Mouse (Mus musculus) gastrocnemius, adult 2 months (tissue): ENCODE results near the gene Sh3gl2. TPM values are rescaled to one million over a fixed set of nuclear protein-coding genes. Genes with fewer than 3 reads are reported as not detected.

Experiments
- DNase-seq: peaks from one replicate; pipeline ENCODE4 v3.0.0; 2022
- H3K27ac ChIP-seq: fragments of 200-600 bp; 2 replicates; pipeline ENCODE4 v1.8.1; 2022; ENCODE audit warnings: mild to moderate bottlenecking
- H3K4me3 ChIP-seq: fragments of 200-600 bp; 2 replicates; pipeline ENCODE4 v1.8.1; 2022; ENCODE audit warnings: mild to moderate bottlenecking, moderate library complexity
- CTCF ChIP-seq: fragments of 200-600 bp; IDR thresholded peaks from 2 replicates; pipeline ENCODE4 v1.8.1; 2022; ENCODE audit warnings: antibody characterized with exemption, mild to moderate bottlenecking, moderate library complexity
- intact Hi-C: fragments of 180-260 bp; cut with DNase I; formaldehyde crosslinking; loops from one replicate; pipeline ENCODE4 v1.15.1; 2025
- total RNA-seq, 2 experiments: library from RNA; stranded (reverse); gene quantifications; 2 replicates each; pipeline ENCODE4 v1.2.3; 2021

The Sh3gl2 gene
- total RNA-seq, 2 experiments from 2014 or later = 0.61 to 0.79 TPM

- Histone ChIP-seq H3K4me3 (no peak overlapping the region), H3K27ac (no peak overlapping the region)
- TF ChIP-seq CTCF = no peak
- DNase-seq = no peak
- intact Hi-C loops = no loop called here
Measured at GRCm38 (mm10) chr4:85362661-85363060, 157.7 kb downstream of the Sh3gl2 start.

- DNase-seq = no peak
- TF ChIP-seq CTCF = no peak
- H3K4me3 ChIP-seq = no peak overlapping the region
- intact Hi-C loops = no loop called here
- H3K27ac ChIP-seq = no peak overlapping the region
Measured at GRCm38 (mm10) chr4:85363205-85363604, 158.3 kb downstream of the Sh3gl2 start.

- TF ChIP-seq CTCF = no peak
- no peak for DNase-seq
- intact Hi-C loops = no loop called here
- H3K4me3 ChIP-seq = no peak overlapping the region
- no peak overlapping the region for H3K27ac ChIP-seq
Measured at GRCm38 (mm10) chr4:85371036-85371435, 166.1 kb downstream of the Sh3gl2 start.

GRCm38 (mm10) chr4:85374801-85375200 lies 169.9 kb downstream of the Sh3gl2 start:
- no peak for TF ChIP-seq CTCF
- DNase-seq = no peak
- intact Hi-C loops = no loop called here
- no peak overlapping the region for H3K4me3 ChIP-seq
- H3K27ac ChIP-seq = no peak overlapping the region

- Histone ChIP-seq H3K27ac (no peak overlapping the region), H3K4me3 (no peak overlapping the region)
- no peak for DNase-seq
- intact Hi-C loops = no loop called here
- TF ChIP-seq CTCF = no peak
Measured at GRCm38 (mm10) chr4:85376187-85376586, 171.3 kb downstream of the Sh3gl2 start.

GRCm38 (mm10) chr4:85376610-85377009 lies 171.7 kb downstream of the Sh3gl2 start:
- intact Hi-C loops = no loop called here
- DNase-seq = no peak
- Histone ChIP-seq H3K27ac (no peak overlapping the region), H3K4me3 (no peak overlapping the region)
- no peak for TF ChIP-seq CTCF

- DNase-seq = no peak
- Histone ChIP-seq H3K27ac (no peak overlapping the region), H3K4me3 (no peak overlapping the region)
- intact Hi-C loops = no loop called here
- no peak for TF ChIP-seq CTCF
Measured at GRCm38 (mm10) chr4:85385241-85385640, 180.3 kb downstream of the Sh3gl2 start.

- TF ChIP-seq CTCF = no peak
Measured at GRCm38 (mm10) chr4:85387676-85388075, 182.8 kb downstream of the Sh3gl2 start.

GRCm38 (mm10) chr4:85391795-85392194 lies 186.9 kb downstream of the Sh3gl2 start:
- H3K27ac ChIP-seq = no peak overlapping the region
- DNase-seq = no peak
- intact Hi-C loops = loop anchor here (5.0 kb wide), 1 partner anchor 229 kb away; no protein-coding TSS in a partner anchor
- peak; percentile 51 for TF ChIP-seq CTCF
- H3K4me3 ChIP-seq = no peak overlapping the region

More at GRCm38 (mm10) chr4:85387676-85388075, 182.8 kb downstream of the Sh3gl2 start:
- intact Hi-C loops = no loop called here
- Histone ChIP-seq H3K4me3 (no peak overlapping the region), H3K27ac (no peak overlapping the region)
- no peak for DNase-seq

GRCm38 (mm10) chr4:85398765-85399164 lies 193.8 kb downstream of the Sh3gl2 start:
- Histone ChIP-seq H3K27ac (no peak overlapping the region), H3K4me3 (no peak overlapping the region)
- intact Hi-C loops = no loop called here
- no peak for TF ChIP-seq CTCF
- DNase-seq = no peak

GRCm38 (mm10) chr4:85402823-85403222 lies 197.9 kb downstream of the Sh3gl2 start:
- intact Hi-C loops = loop anchor here (2.0 to 5.0 kb wide), 2 partner anchors 398 to 414 kb away; no protein-coding TSS in a partner anchor
- TF ChIP-seq CTCF = peak; percentile 77
- Histone ChIP-seq H3K4me3 (no peak overlapping the region), H3K27ac (no peak overlapping the region)
- DNase-seq = peak; percentile 76

GRCm38 (mm10) chr4:85404424-85405194 lies 199.7 kb downstream of the Sh3gl2 start:
- intact Hi-C loops = loop anchor here (5.0 kb wide), 2 partner anchors 108 to 413 kb away; partner anchors contain the start of gene Adamtsl1
- no peak overlapping the region for H3K4me3 ChIP-seq
- H3K27ac ChIP-seq = no peak overlapping the region
- DNase-seq = peak; percentile 67
- TF ChIP-seq CTCF = peak; percentile 83

- Histone ChIP-seq H3K27ac (no peak overlapping the region), H3K4me3 (no peak overlapping the region)
- intact Hi-C loops = loop anchor here (5.0 kb wide), 1 partner anchor 107 kb away; the partner anchor contains the start of gene Adamtsl1
- TF ChIP-seq CTCF = no peak
- no peak for DNase-seq
Measured at GRCm38 (mm10) chr4:85405276-85405675, 200.3 kb downstream of the Sh3gl2 start.

- no peak for TF ChIP-seq CTCF
- DNase-seq = no peak
- Histone ChIP-seq H3K4me3 (no peak overlapping the region), H3K27ac (no peak overlapping the region)
- intact Hi-C loops = no loop called here
Measured at GRCm38 (mm10) chr4:85416466-85416865, 211.5 kb downstream of the Sh3gl2 start.
